Mouse (Mus musculus) megakaryocyte, embryonic 14.5 days (primary cell): ENCODE measurements around the gene Cd19.

Experiments used
- FLI1 ChIP-seq: IDR thresholded peaks from 2 replicates; pipeline ENCODE4 v1.6.1; 2012; ENCODE audit warnings: low read length, inconsistent platforms, mixed read lengths
- GATA1 ChIP-seq: IDR thresholded peaks from 3 replicates; pipeline ENCODE4 v1.6.1; 2012; ENCODE audit warnings: mixed read lengths, low read length, inconsistent platforms, borderline replicate concordance

DNA sequence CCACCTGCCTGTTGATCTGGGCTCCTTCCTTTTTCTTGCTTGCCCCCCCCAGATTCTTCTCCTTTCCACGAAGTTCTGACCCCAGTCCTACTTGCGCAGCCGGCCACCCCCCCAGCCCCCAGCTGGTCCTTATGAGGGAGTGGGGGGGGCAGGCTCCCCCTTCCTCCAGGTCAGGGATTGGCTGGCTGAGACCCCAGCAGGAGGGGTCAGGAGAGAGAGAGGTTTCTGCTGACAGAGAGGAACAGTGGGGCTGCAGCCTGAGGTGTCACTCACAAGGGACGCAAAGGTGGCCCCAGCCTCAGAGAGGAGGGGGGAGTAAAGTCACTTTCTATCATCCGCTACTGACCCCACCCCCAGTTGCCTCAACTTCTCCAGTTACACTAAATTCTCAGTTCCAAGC is 48.3 kb upstream of the Cd19 start, which contains the start of gene Atp2a1:
- TF ChIP-seq FLI1 (no peak), GATA1 (no peak)
